Mouse (Mus musculus) forebrain, embryonic 16.5 days (tissue): Measurements from ENCODE around the gene Grm2. TPM values are rescaled to one million over a fixed set of nuclear protein-coding genes. Genes with fewer than 3 reads are reported as not detected.

ENCODE experiments used
- ATAC-seq: fragments of 200-750 bp; cut with Nextera tagmentation; 2 replicates; pipeline ENCODE4 v1.8.0; 2017; ENCODE audit warnings: mild to moderate bottlenecking, moderate library complexity
- H3K27ac ChIP-seq: fragments of 300-500 bp; sonication (generic); 2 replicates; pipeline ENCODE4 v1.5.1; 2014; ENCODE audit warnings: low read length, control low read depth
- H3K27me3 ChIP-seq: fragments of 300-500 bp; sonication (generic); replicated peaks from 2 replicates; pipeline ENCODE4 v1.6.1; 2014; ENCODE audit warnings: low read length; ENCODE audit not compliant: control insufficient read depth, insufficient read depth
- H3K36me3 ChIP-seq: fragments of 300-500 bp; sonication (generic); 2 replicates; pipeline ENCODE4 v1.6.1; 2014; ENCODE audit not compliant: control insufficient read depth, insufficient read depth
- H3K4me1 ChIP-seq: fragments of 300-500 bp; sonication (generic); replicated peaks from 2 replicates; pipeline ENCODE4 v1.6.1; 2014; ENCODE audit warnings: low read length; ENCODE audit not compliant: control insufficient read depth, insufficient read depth
- H3K4me2 ChIP-seq: fragments of 300-500 bp; sonication (generic); 2 replicates; pipeline ENCODE4 v1.6.1; 2014; ENCODE audit warnings: mild to moderate bottlenecking, low read length, control low read depth
- H3K4me3 ChIP-seq: fragments of 300-500 bp; sonication (generic); replicated peaks from 2 replicates; pipeline ENCODE4 v1.5.1; 2014; ENCODE audit warnings: mild to moderate bottlenecking, low read length, control low read depth
- H3K9ac ChIP-seq: fragments of 300-500 bp; sonication (generic); replicated peaks from 2 replicates; pipeline ENCODE4 v1.6.1; 2014; ENCODE audit warnings: low read depth, low read length, control low read depth
- H3K9me3 ChIP-seq: fragments of 300-500 bp; sonication (generic); 2 replicates; pipeline ENCODE4 v1.6.1; 2016; ENCODE audit warnings: low read length; ENCODE audit not compliant: control insufficient read depth
- WGBS: fragments of 180-500 bp; shearing (Covaris S2); extraction: QIAGEN DNeasy Blood & Tissue Kit; methylation state at CpG from one replicate; pipeline ENCODE4 v1.1.7; 2014; 5-methylcytosine and 5-hydroxymethylcytosine counted together
- polyA plus RNA-seq: library from polyadenylated mRNA; unstranded; fragments of >200 nt; fragmentation: Nextera tagmentation; extraction: Ambion mirVana; gene quantifications from 2 replicates; pipeline ENCODE4 v1.2.1, GENCODE M21; 2015

The Grm2 gene
- polyA plus RNA-seq, 1 experiment from 2014 or later: 14.1 TPM

DNA sequence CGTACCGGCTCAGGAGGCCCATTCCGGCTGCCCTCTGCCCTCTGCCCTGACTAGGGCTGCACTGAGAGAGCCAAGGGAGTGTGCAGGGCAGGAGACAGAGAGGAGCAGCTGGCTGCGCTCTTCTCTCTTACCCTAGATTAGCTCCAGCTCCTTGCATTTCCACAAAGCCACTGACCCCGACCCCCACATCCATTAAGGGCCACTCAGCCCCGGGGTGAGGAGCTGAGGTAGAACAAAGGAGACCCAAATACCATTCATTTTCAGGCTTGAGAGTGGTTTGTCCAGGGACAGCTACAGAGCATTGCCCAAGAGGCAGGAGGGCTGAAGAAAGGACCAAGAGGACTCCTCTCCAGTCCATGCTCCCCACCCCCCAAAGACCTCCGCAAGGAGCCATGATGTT lies 3.6 kb upstream of the Grm2 start:
- Histone ChIP-seq H3K4me2 (no peak overlapping the region), H3K4me1 (peaks cover 20% of the 10 kb centered on the region), H3K36me3 (no peaks in the 10 kb centered on the region; the same call in 1 of the 2 replicates), H3K9ac (no peak overlapping the region), H3K9me3 (no peaks in the 10 kb centered on the region), H3K27ac (no peak overlapping the region), H3K4me3 (no peak overlapping the region), H3K27me3 (peaks cover 9% of the 10 kb centered on the region)
- ATAC-seq: no peak
- WGBS: 26% methylated on average over 7 of the region's 7 CpGs

DNA sequence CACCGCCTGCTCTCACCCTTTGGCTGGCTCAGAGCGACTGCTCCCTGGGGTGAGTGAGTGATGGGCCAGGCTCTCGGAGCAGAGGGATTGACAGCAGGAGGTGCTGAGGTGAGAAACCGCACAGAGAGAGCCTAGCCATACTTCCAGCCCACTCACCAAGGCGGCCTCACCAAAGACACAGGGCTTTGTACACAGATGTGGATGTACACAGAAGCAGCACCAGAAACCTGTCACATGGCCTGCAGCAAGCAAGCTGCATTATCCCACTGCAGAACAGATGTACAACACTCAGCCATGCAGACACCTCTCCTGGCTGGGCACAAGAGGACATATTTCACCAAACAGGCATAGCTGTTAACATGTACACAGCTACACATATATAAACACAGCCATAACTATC lies 1.7 kb upstream of the Grm2 start:
- Histone ChIP-seq H3K36me3 (no peaks in the 10 kb centered on the region; the same call in 1 of the 2 replicates), H3K9ac (no peak overlapping the region), H3K4me3 (no peak overlapping the region), H3K9me3 (no peaks in the 10 kb centered on the region), H3K27me3 (peaks cover 15% of the 10 kb centered on the region), H3K4me2 (no peak overlapping the region), H3K27ac (no peak overlapping the region), H3K4me1 (peaks cover 13% of the 10 kb centered on the region)
- WGBS: 33% methylated on average over 5 of the region's 5 CpGs
- ATAC-seq: peak; percentile 23; the same call in 1 of the 2 replicates

DNA sequence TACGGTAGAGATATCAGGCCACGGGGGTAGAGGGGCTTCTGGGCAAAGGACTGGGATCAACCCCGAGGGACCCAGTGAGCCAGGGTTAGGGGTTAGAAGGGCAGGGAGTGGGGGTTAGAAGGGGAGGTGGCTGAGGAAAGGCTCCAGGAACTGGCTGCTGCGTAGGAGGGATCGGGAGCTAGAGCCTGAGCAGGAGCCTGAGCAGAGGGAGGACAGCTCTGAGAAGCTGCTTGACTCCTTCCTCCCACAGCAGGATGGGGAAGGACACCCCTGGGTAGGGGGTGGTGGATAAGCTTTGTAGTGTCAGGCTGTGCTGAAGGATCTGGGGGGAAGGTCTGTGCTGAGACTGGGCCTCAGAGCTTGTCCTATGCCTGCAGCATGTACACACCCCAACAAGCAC lies 938 bp upstream of the Grm2 start:
- no peak overlapping the region for H3K9ac ChIP-seq
- H3K27ac ChIP-seq: no peak overlapping the region
- H3K36me3 ChIP-seq: no peaks in the 10 kb centered on the region
- H3K4me2 ChIP-seq: no peak overlapping the region
- WGBS: 35% methylated on average over 5 of the region's 5 CpGs
- ATAC-seq: peak; percentile 9; the same call in 1 of the 2 replicates
- H3K4me1 ChIP-seq: peaks cover 13% of the 10 kb centered on the region
- no peaks in the 10 kb centered on the region for H3K9me3 ChIP-seq
- peaks cover 15% of the 10 kb centered on the region for H3K27me3 ChIP-seq
- H3K4me3 ChIP-seq: no peak overlapping the region

DNA sequence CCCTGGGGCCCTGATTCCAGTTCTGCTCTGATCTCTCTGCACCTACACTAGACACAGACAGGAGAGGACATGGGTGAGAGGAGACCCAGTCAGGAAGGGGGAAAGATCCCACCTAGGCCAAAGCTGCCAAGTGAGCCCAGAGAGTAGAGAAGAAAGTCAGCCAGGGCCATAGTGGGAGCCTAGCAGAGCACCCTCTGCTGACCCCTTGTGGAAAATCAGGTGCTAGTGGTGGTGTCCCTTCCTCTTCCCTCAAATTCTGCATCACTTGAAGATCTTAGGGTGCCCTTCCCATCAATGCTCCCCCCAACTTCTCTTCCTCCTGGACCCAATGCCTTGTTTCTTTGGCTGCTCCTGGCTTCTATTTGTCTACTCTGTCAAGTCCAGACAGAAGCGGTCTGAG lies 3.2 kb downstream of the Grm2 start:
- Histone ChIP-seq H3K4me1 (peaks cover 13% of the 10 kb centered on the region), H3K4me2 (no peak overlapping the region), H3K36me3 (no peaks in the 10 kb centered on the region), H3K27me3 (peaks cover 15% of the 10 kb centered on the region), H3K27ac (no peak overlapping the region), H3K9ac (no peak overlapping the region), H3K4me3 (no peak overlapping the region), H3K9me3 (no peaks in the 10 kb centered on the region)
- WGBS: 72% methylated on average over 1 of the region's 1 CpGs
- no peak for ATAC-seq

DNA sequence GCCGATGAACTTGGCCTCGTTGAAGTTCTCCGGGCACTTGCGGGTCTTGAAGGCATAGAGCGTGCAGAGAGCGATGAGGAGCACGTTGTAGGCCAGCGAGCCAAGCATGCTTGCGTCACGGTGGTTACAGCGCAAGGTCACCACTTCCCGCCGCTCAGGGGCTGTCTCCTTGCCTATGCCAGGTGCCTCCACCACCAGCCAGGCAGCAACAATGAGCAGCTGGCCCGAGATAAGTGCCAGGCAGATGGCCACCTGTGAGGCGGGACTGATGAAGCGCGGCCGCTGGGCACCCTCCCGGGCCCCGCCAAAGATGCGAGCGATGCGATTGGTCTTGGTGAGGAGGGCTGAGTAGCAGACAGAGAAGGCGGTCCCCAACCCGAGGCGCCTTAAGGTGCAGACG lies 8.7 kb downstream of the Grm2 start:
- no peak for ATAC-seq

DNA sequence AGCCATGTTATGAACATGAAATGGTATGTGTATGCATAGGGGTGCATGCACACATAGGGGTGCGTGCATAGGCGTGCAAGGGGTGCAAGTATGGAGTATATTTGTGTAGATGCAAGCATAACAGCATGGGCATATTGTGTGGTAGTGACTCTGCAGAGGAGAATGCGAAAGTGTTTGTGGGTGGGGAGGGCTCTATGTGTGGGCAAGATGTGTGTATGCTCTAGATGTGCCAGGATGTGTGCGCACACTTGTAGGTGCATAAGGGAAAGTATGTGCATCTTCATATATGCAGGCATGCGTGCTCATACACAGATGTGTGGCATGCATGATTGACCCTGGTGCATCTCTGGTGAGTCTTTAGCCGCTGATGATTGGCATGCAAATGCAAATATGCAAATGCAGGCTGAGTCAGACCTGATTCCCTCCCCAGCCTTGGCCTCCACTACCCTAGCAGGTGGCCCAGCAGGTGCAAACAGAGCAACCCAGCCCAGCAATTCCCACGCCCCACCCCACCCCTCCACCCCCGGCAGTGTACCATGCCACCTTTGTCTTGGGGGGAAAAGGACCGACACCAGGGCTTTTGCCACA lies 10.1 kb downstream of the Grm2 start:
- H3K27me3 ChIP-seq: no peaks in the 10 kb centered on the region
- 77% methylated on average over 9 of the region's 9 CpGs for WGBS
- no peak for ATAC-seq

More for the DNA sequence above, 8.7 kb downstream of the Grm2 start:
- Histone ChIP-seq H3K27ac (no peak overlapping the region), H3K36me3 (no peaks in the 10 kb centered on the region), H3K4me3 (no peak overlapping the region), H3K9ac (no peak overlapping the region), H3K9me3 (no peaks in the 10 kb centered on the region), H3K4me1 (no peaks in the 10 kb centered on the region), H3K27me3 (no peaks in the 10 kb centered on the region), H3K4me2 (no peak overlapping the region)
- 84% methylated on average over 27 of the region's 27 CpGs for WGBS

DNA sequence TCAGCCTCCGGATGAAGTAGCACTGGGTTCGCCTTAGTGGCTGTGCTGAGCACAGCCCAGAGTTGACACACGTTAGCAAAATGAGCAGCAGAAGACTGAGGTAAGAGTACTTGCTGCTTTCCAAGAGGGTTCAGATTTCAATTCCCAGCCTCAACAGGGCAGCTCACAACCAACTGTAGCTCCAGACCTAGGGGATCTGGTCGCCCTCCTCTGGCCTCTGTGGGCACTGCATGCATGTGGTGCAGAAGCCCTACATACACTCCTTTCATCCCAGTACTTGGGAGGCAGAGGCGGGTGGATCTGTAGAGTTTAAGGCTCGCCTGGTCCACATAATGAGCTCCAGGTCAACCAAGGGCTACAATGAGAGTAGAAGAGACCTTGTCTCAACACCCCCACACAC lies 12.1 kb downstream of the Grm2 start:
- no peaks in the 10 kb centered on the region for H3K36me3 ChIP-seq
- H3K27me3 ChIP-seq: no peaks in the 10 kb centered on the region
- H3K9ac ChIP-seq: no peak overlapping the region
- no peak for ATAC-seq
- 71% methylated on average over 6 of the region's 6 CpGs for WGBS
- H3K4me2 ChIP-seq: no peak overlapping the region
- H3K9me3 ChIP-seq: no peaks in the 10 kb centered on the region
- no peak overlapping the region for H3K27ac ChIP-seq
- no peaks in the 10 kb centered on the region for H3K4me1 ChIP-seq
- no peak overlapping the region for H3K4me3 ChIP-seq

More for the DNA sequence above, 10.1 kb downstream of the Grm2 start:
- Histone ChIP-seq H3K36me3 (no peaks in the 10 kb centered on the region), H3K4me1 (no peaks in the 10 kb centered on the region), H3K4me3 (no peak overlapping the region), H3K9me3 (no peaks in the 10 kb centered on the region), H3K9ac (no peak overlapping the region), H3K4me2 (no peak overlapping the region), H3K27ac (no peak overlapping the region)

DNA sequence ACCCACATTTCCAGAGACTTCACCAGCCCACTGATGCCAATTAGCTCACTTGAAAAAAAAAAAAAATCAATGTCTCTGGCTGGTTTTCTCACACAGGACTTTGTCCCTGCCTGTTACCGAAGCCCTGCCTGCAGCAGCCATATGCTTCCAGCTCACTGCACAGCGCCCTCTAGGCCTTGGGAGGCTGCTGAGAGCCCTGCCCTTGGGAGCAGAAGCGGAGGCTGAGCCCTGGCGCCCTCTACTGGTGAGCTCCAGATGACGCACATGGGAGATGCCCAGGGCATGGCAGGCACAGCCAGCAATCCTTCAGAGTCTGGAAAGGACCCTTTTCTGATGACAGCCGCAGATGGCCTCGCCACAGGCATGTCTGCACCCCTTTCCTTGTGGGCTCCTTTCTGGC lies 12.8 kb downstream of the Grm2 start:
- Histone ChIP-seq H3K4me2 (no peak overlapping the region), H3K4me3 (no peak overlapping the region), H3K27ac (no peak overlapping the region), H3K4me1 (no peaks in the 10 kb centered on the region), H3K9ac (no peak overlapping the region), H3K36me3 (no peaks in the 10 kb centered on the region), H3K27me3 (no peaks in the 10 kb centered on the region), H3K9me3 (no peaks in the 10 kb centered on the region)
- ATAC-seq: peak; percentile 50; the same call in 1 of the 2 replicates
- 27% methylated on average over 7 of the region's 7 CpGs for WGBS

DNA sequence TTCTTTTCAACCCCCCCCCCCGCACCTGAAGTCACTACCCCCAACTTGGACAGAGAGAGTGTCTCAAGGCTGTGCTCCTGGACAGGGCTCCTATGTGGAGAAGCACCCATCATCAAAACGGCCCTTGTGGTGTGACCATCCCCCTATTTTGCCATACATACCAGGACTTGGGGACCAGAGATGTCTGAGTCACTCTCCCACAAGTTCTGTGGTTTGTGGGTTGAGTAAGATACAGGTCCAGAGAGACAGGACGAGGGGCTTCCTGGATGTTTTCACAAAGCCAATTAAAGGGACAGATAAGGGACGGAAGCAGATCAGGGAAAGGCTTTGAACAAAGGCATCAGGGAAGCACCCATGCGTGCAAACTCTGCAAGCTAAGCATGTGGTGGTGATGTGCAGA lies 14.5 kb downstream of the Grm2 start:
- no peak overlapping the region for H3K4me3 ChIP-seq

DNA sequence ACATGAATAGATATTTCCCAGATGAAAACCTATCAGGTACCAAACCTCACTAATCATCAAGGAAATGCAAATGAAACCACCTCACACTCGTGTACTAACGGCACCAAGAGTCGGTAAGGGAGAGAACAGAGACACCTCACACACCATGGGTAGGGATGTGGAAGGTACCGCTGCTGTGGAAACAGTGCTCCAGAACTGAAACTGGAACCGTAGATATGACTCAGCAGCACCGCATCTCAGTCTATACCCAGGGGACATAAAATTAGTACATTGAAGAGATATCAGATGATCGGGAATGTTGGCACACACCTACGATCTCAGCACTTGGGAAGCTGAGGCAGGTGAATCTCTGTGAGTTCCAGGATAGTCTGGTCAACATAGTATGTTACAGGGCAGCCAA lies 17.7 kb downstream of the Grm2 start:
- no peaks in the 10 kb centered on the region for H3K9me3 ChIP-seq
- no peak overlapping the region for H3K27ac ChIP-seq
- H3K4me2 ChIP-seq: no peak overlapping the region
- H3K36me3 ChIP-seq: no peaks in the 10 kb centered on the region
- H3K4me1 ChIP-seq: no peaks in the 10 kb centered on the region
- H3K27me3 ChIP-seq: no peaks in the 10 kb centered on the region
- 95% methylated on average over 8 of the region's 8 CpGs for WGBS
- ATAC-seq: no peak
- no peak overlapping the region for H3K4me3 ChIP-seq
- no peak overlapping the region for H3K9ac ChIP-seq

More for the DNA sequence above, 14.5 kb downstream of the Grm2 start:
- Histone ChIP-seq H3K4me1 (no peaks in the 10 kb centered on the region), H3K4me2 (no peak overlapping the region), H3K9ac (no peak overlapping the region), H3K27me3 (no peaks in the 10 kb centered on the region), H3K27ac (no peak overlapping the region), H3K36me3 (no peaks in the 10 kb centered on the region), H3K9me3 (no peaks in the 10 kb centered on the region)
- ATAC-seq: no peak
- WGBS: 50% methylated on average over 5 of the region's 5 CpGs
